ENCODE assay signal across 10 mouse cellular contexts in genomic region chr3:55447486-55448460, GRCm38 (mm10). TPM values are rescaled to one million over a fixed set of nuclear protein-coding genes. Genes with fewer than 3 reads are reported as not detected.
A peak's percentile ranks its signal among the peaks of the same experiment; 100 is the strongest.
DNase-seq lines count a peak whose midpoint lies in the region; ATAC-seq and TF ChIP-seq lines count a peak whose summit lies in the region.
"Had no signal": no experiment of that assay in that cellular context is flagged by ENCODE, and none has a peak within 500 bp of the region (broad histone marks: within the 10 kb centered on the region; RNA-seq: fewer than 3 reads in every experiment).

No protein-coding gene starts in this region.

- DNase-seq in heart, adult 18-20 months = peak; percentile 69 to 78
- no peak for DNase-seq in heart, embryonic 10.5 days (ENCODE audit: low spot score)
- DNase-seq in adrenal gland, adult 8-10 months = peak; percentile 57
- peak; percentile 96 for DNase-seq in layer of hippocampus, adult 9-11 months
- peak; percentile 47 for DNase-seq in right cerebral cortex, postnatal 14 days
- no peak for DNase-seq in kidney, postnatal 25 days

- H3K27me3 ChIP-seq in heart, embryonic 10.5 days (ENCODE audit: insufficient read depth, poor library complexity, severe bottlenecking) = no peaks in the 10 kb centered on the region
- H3K27me3 ChIP-seq: embryonic facial prominence, embryonic 12.5 days had no signal

- H3K4me1 ChIP-seq in heart, embryonic 10.5 days = no peaks in the 10 kb centered on the region
- 0 out of 2 replicates have a peak, but pooled peaks cover 2% of the 10 kb centered on the region for H3K4me1 ChIP-seq in embryonic fibroblast, embryonic 13.5 days (ENCODE audit: control insufficient read depth, insufficient read depth, low read length)

- H3K36me3 ChIP-seq in heart, embryonic 10.5 days = no peaks in the 10 kb centered on the region
- H3K36me3 ChIP-seq: embryonic facial prominence, embryonic 12.5 days had no signal

- WGBS in heart, embryonic 10.5 days = 90% methylated on average over 5 of the region's 5 CpGs

- TF ChIP-seq CTCF in embryonic fibroblast, embryonic 13.5 days (IDR thresholded peaks at IDR 0.05; ENCODE audit: borderline replicate concordance, insufficient read depth, low read length) = no peak

- H3K9me3 ChIP-seq in heart, embryonic 10.5 days = no peaks in the 10 kb centered on the region
- H3K9me3 ChIP-seq: embryonic facial prominence, embryonic 12.5 days had no signal

- no peak for ATAC-seq in megakaryocyte-erythroid progenitor cell, adult 5-6 weeks (replicated peaks; ENCODE audit: low FRiP score, low TSS enrichment, poor library complexity, severe bottlenecking)

- H3K27ac ChIP-seq in heart, embryonic 10.5 days = no peak overlapping the region
- H3K27ac ChIP-seq in embryonic fibroblast, embryonic 13.5 days (ENCODE audit: insufficient read depth, low read length) = peak overlapping the region; percentile 53; the same call in 1 of the 2 replicates
- H3K27ac ChIP-seq: embryonic facial prominence, embryonic 12.5 days; liver, embryonic 14.5 days had no signal

- no peak for TF ChIP-seq POLR2A in embryonic fibroblast, embryonic 13.5 days (IDR thresholded peaks at IDR 0.05; ENCODE audit: low read depth, low read length)

- H3K4me3 ChIP-seq in heart, embryonic 10.5 days = no peak overlapping the region
- H3K4me3 ChIP-seq in embryonic fibroblast, embryonic 13.5 days (ENCODE audit: insufficient read depth, low read length) = no peak overlapping the region
- H3K4me3 ChIP-seq: embryonic facial prominence, embryonic 12.5 days had no signal

RNA-seq across cellular contexts. Expression of gene Gm21954, which starts 24.2 kb away (rescaled TPM):
- total RNA-seq in heart, adult 18-20 months (2021) = not detected
- not detected in 2 replicates for polyA plus RNA-seq in heart, embryonic 10.5 days (2016; fragmentation: Nextera tagmentation; extraction: Ambion mirVana)
- total RNA-seq in adrenal gland, adult 8-10 months (2022) = not detected
- not detected in 2 replicates for polyA plus RNA-seq in embryonic fibroblast, embryonic 13.5 days (2011; ENCODE audit: insufficient read length, low read depth, missing spikeins)
- not detected in 2 replicates for total RNA-seq in megakaryocyte-erythroid progenitor cell, adult 5-6 weeks (2014; fragmentation: Nextera tagmentation)
- total RNA-seq in megakaryocyte-erythroid progenitor cell, adult 5-6 weeks (2017) = not detected in 2 replicates
- polyA plus RNA-seq: embryonic facial prominence, embryonic 12.5 days; liver, embryonic 14.5 days had no signal

Comparison
In these comparisons a context has a peak if more than half of its experiments do, and no peak if none do; other contexts are left out.
1. DNase-seq: peak in heart, adult 18-20 months (2 of 2), adrenal gland, adult 8-10 months (single experiment), layer of hippocampus, adult 9-11 months (single experiment) and right cerebral cortex, postnatal 14 days (single experiment); none in heart, embryonic 10.5 days (single experiment) and kidney, postnatal 25 days (0 of 2).